Mouse (Mus musculus) liver, embryonic 14.5 days (tissue): ENCODE measurements at regions not wholly inside any gene's neighbourhood (a gene's known extent, or its start where the extent isn't known, plus 50 kb on each side); places are given as distances from the start of the nearest gene placed in this dataset.

ENCODE experiments used
- CTCF ChIP-seq: IDR thresholded peaks from 2 replicates; pipeline ENCODE4 v1.5.1; 2016; ENCODE audit warnings: antibody characterized with exemption, low read depth, control low read depth
- EP300 ChIP-seq: IDR thresholded peaks from 2 replicates; pipeline ENCODE4 v1.6.1; 2016; ENCODE audit warnings: antibody characterized with exemption, low read depth

DNA sequence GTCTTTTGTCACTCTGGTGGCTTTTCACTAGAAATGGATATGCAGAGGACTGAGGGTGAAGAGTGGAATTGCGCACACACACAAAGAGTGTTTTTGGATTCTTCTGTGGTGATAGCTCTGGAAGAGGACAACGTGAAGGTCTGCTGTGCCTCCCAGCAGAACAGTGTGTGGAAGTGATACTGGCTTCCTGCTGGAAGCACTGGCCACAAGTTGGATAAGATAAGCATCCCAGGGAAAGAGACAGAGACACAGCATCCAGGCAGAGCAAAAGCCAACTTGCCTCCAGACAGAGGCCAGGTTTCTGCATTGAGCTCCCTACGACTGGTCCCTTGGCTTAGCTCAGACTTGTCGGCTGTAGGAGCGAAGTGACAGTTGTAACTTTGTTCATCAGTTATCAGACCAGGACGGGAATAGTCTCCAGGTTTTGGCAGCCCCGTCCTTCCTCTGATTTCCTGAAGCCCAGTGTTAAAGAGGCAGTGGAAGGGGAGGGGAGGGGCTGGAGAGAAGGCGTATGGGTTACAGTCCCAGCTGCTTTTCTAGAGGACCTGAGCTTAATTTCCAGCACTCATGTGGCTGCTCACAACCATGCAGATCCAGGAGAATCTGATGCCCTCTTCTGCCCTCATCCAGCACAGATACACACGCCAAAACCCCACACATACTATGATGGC lies 89.2 kb downstream of the Tmem170b start:
- TF ChIP-seq CTCF (no peak), EP300 (no peak)
